Mouse (Mus musculus) E14TG2a.4 (cell line): ENCODE data around the gene Fermt3.

ENCODE experiments used
- CTCF ChIP-seq: conservative IDR thresholded peaks from 2 replicates; pipeline ENCODE4 v1.5.1; 2014; ENCODE audit warnings: low read length
- NANOG ChIP-seq: IDR thresholded peaks from 2 replicates; pipeline ENCODE4 v1.6.1; 2014; ENCODE audit warnings: borderline replicate concordance, low read length, mixed read lengths

- TF ChIP-seq CTCF (no peak), NANOG (no peak)
Observed at GRCm38 (mm10) chr19:6983621-6984020, 35.6 kb downstream of the Fermt3 start.
